Mouse (Mus musculus) midbrain, embryonic 14.5 days (tissue): ENCODE measurements at regions not wholly inside any gene's neighbourhood (a gene's known extent, or its start where the extent isn't known, plus 50 kb on each side); places are given as distances from the start of the nearest gene placed in this dataset.
A peak's percentile ranks its signal among the peaks of the same experiment; 100 is the strongest.

ENCODE experiments used
- ATAC-seq: fragments of 200-750 bp; cut with Nextera tagmentation; 2 replicates; pipeline ENCODE4 v1.8.0; 2017; ENCODE audit warnings: moderate number of reproducible peaks, moderate library complexity; ENCODE audit not compliant: low FRiP score, low TSS enrichment
- DNase-seq: peaks from one replicate; pipeline ENCODE4 v3.0.0-alpha.2; 2015
- H3K27ac ChIP-seq: fragments of 300-500 bp; sonication (generic); replicated peaks from 2 replicates; pipeline ENCODE4 v1.5.1; 2014; ENCODE audit warnings: mild to moderate bottlenecking, low read depth, low read length, moderate library complexity
- H3K27me3 ChIP-seq: fragments of 300-500 bp; sonication (generic); 2 replicates; pipeline ENCODE4 v1.6.1; 2014; ENCODE audit warnings: low read length, control low read depth, mixed read lengths; ENCODE audit not compliant: control insufficient read depth, insufficient read depth
- H3K36me3 ChIP-seq: fragments of 300-500 bp; sonication (generic); 2 replicates; pipeline ENCODE4 v1.6.1; 2014; ENCODE audit warnings: low read length, control low read depth; ENCODE audit not compliant: control insufficient read depth, insufficient read depth
- H3K4me1 ChIP-seq: fragments of 300-500 bp; sonication (generic); 2 replicates; pipeline ENCODE4 v1.6.1; 2014; ENCODE audit warnings: mild to moderate bottlenecking, antibody characterized with exemption, low read length, control low read depth; ENCODE audit not compliant: control insufficient read depth, insufficient read depth
- H3K4me2 ChIP-seq: fragments of 300-500 bp; sonication (generic); 2 replicates; pipeline ENCODE4 v1.6.1; 2014; ENCODE audit warnings: mild to moderate bottlenecking, low read length, moderate library complexity
- H3K4me3 ChIP-seq: fragments of 300-500 bp; sonication (generic); replicated peaks from 2 replicates; pipeline ENCODE4 v1.5.1; 2014; ENCODE audit warnings: low read depth, low read length
- H3K9ac ChIP-seq: fragments of 300-500 bp; sonication (generic); replicated peaks from 2 replicates; pipeline ENCODE4 v1.6.1; 2014; ENCODE audit warnings: mild to moderate bottlenecking, low read length, moderate library complexity
- H3K9me3 ChIP-seq: fragments of 300-500 bp; sonication (generic); 2 replicates; pipeline ENCODE4 v1.6.1; 2016; ENCODE audit warnings: low read length, control low read depth, mixed read lengths; ENCODE audit not compliant: control insufficient read depth
- WGBS: fragments of 180-500 bp; shearing (Covaris S2); extraction: QIAGEN DNeasy Blood & Tissue Kit; methylation state at CpG from one replicate; pipeline ENCODE4 v1.1.7; 2014; 5-methylcytosine and 5-hydroxymethylcytosine counted together

DNA sequence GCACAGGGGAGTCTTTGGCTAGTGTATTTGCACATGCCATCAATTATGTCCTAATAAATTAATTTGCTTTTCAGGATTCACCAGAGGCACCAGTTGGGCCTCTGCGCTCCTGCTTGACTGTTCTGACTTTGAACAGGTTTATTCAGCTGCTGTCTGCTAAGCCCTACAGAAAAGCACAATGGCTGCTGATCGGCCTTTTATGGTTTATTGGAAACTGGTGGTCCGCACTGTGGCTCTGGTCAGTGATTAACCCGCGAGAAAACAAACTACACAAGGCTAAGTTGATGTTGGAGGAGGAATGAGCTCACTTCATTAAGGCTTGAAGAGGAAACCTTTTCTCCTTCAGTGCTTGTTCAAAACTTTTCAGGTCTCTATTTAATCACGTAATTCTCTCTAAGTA is 208.4 kb upstream of the Gpr101 start:
- Histone ChIP-seq H3K36me3 (no peaks in the 10 kb centered on the region), H3K9me3 (no peaks in the 10 kb centered on the region), H3K9ac (no peak overlapping the region), H3K4me3 (no peak overlapping the region), H3K27ac (no peak overlapping the region), H3K4me1 (no peaks in the 10 kb centered on the region), H3K4me2 (no peak overlapping the region), H3K27me3 (no peaks in the 10 kb centered on the region)
- no peak for DNase-seq
- 31% methylated on average over 6 of the region's 6 CpGs for WGBS
- no peak for ATAC-seq

- no peak overlapping the region for H3K4me3 ChIP-seq
- 30% methylated on average over 12 of the region's 12 CpGs for WGBS
- no peaks in the 10 kb centered on the region for H3K4me1 ChIP-seq
- no peak overlapping the region for H3K9ac ChIP-seq
- DNase-seq (peak; percentile 52), ATAC-seq (peak; percentile 64; the same call in 1 of the 2 replicates)
- H3K36me3 ChIP-seq = no peaks in the 10 kb centered on the region
- H3K4me2 ChIP-seq = peak overlapping the region; percentile 28
- H3K27me3 ChIP-seq = no peaks in the 10 kb centered on the region
- H3K27ac ChIP-seq = no peak overlapping the region
- H3K9me3 ChIP-seq = no peaks in the 10 kb centered on the region
Observed at GRCm38 (mm10) chrX:57709115-57709877, 205.7 kb upstream of the Gpr101 start.

- DNase-seq = peak; percentile 32
- H3K4me2 ChIP-seq = peak overlapping the region; percentile 28
- no peaks in the 10 kb centered on the region for H3K27me3 ChIP-seq
- H3K9ac ChIP-seq = no peak overlapping the region; the same call in 1 of the 2 replicates
- no peak for ATAC-seq
- H3K27ac ChIP-seq = no peak overlapping the region
- WGBS = 37% methylated on average over 6 of the region's 6 CpGs
- no peaks in the 10 kb centered on the region for H3K9me3 ChIP-seq
- H3K4me1 ChIP-seq = no peaks in the 10 kb centered on the region
- no peak overlapping the region for H3K4me3 ChIP-seq
- no peaks in the 10 kb centered on the region for H3K36me3 ChIP-seq
Observed at GRCm38 (mm10) chrX:57708501-57708900, 204.9 kb upstream of the Gpr101 start.

- peak; percentile 12 for DNase-seq
- 0 out of 2 replicates have a peak overlapping the region, but pooled peaks have one; percentile 28 for H3K4me2 ChIP-seq
Observed at GRCm38 (mm10) chrX:57707932-57708331, 204.4 kb upstream of the Gpr101 start.

GRCm38 (mm10) chrX:57706683-57707308 is 203.2 kb upstream of the Gpr101 start:
- Histone ChIP-seq H3K27me3 (no peaks in the 10 kb centered on the region), H3K4me2 (no peak overlapping the region), H3K36me3 (no peaks in the 10 kb centered on the region), H3K4me1 (no peaks in the 10 kb centered on the region), H3K9me3 (no peaks in the 10 kb centered on the region), H3K27ac (no peak overlapping the region), H3K9ac (no peak overlapping the region), H3K4me3 (no peak overlapping the region)
- ATAC-seq (no peak), DNase-seq (no peak)
- 58% methylated on average over 3 of the region's 3 CpGs for whole genome bisulfite sequencing

More at GRCm38 (mm10) chrX:57707932-57708331, 204.4 kb upstream of the Gpr101 start:
- no peak overlapping the region for H3K27ac ChIP-seq
- 27% methylated on average over 7 of the region's 7 CpGs for WGBS
- H3K9me3 ChIP-seq = no peaks in the 10 kb centered on the region
- H3K4me1 ChIP-seq = no peaks in the 10 kb centered on the region
- no peaks in the 10 kb centered on the region for H3K36me3 ChIP-seq
- H3K4me3 ChIP-seq = no peak overlapping the region
- no peak overlapping the region for H3K9ac ChIP-seq
- H3K27me3 ChIP-seq = no peaks in the 10 kb centered on the region
- ATAC-seq = no peak

GRCm38 (mm10) chrX:57692506-57692905 is 188.9 kb upstream of the Gpr101 start:
- Histone ChIP-seq H3K27ac (peak overlapping the region; percentile 57), H3K9me3 (no peaks in the 10 kb centered on the region), H3K9ac (no peak overlapping the region), H3K4me1 (no peaks in the 10 kb centered on the region), H3K4me3 (no peak overlapping the region), H3K36me3 (no peaks in the 10 kb centered on the region), H3K4me2 (no peak overlapping the region), H3K27me3 (no peaks in the 10 kb centered on the region)
- ATAC-seq (no peak; the same call in 1 of the 2 replicates), DNase-seq (peak; percentile 55)
- 11% methylated on average over 1 of the region's 1 CpGs for WGBS

DNA sequence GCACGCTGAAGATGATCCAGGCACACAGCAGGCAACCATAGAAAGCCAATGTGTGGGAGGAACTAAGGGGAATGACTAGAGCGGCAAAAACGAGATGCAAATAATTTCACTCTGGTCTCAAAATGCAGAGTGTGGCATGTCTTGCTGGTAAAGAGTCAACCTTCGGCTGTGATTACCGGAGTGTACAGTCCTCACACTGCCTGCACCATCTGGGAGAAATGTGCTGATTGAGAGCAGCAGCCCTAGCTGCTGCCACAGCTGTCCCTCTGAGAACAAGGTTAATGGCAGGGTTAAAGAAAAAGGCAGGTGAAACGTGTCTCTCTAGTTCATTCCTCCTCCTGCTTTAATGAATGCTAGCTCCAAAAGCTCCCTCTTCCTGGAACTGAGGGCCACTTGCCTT is 173.2 kb upstream of the Gpr101 start:
- no peak for ATAC-seq
- WGBS = 64% methylated on average over 6 of the region's 6 CpGs

GRCm38 (mm10) chrX:57674955-57675354 is 171.4 kb upstream of the Gpr101 start:
- H3K27me3 ChIP-seq = no peaks in the 10 kb centered on the region
- ATAC-seq = no peak
- peak; percentile 60 for DNase-seq
- H3K4me1 ChIP-seq = no peaks in the 10 kb centered on the region
- no peaks in the 10 kb centered on the region for H3K36me3 ChIP-seq
- H3K4me3 ChIP-seq = no peak overlapping the region
- no peak overlapping the region for H3K27ac ChIP-seq
- WGBS = 16% methylated on average over 6 of the region's 6 CpGs
- no peaks in the 10 kb centered on the region for H3K9me3 ChIP-seq
- H3K4me2 ChIP-seq = no peak overlapping the region
- H3K9ac ChIP-seq = no peak overlapping the region

More for the DNA sequence above, 173.2 kb upstream of the Gpr101 start:
- Histone ChIP-seq H3K4me3 (no peak overlapping the region), H3K27me3 (no peaks in the 10 kb centered on the region), H3K27ac (no peak overlapping the region), H3K9ac (no peak overlapping the region), H3K36me3 (no peaks in the 10 kb centered on the region), H3K4me1 (no peaks in the 10 kb centered on the region), H3K4me2 (no peak overlapping the region), H3K9me3 (no peaks in the 10 kb centered on the region)
- DNase-seq = no peak

GRCm38 (mm10) chrX:57659571-57659970 is 156.0 kb upstream of the Gpr101 start:
- H3K36me3 ChIP-seq = no peaks in the 10 kb centered on the region
- ATAC-seq = no peak
- H3K9me3 ChIP-seq = no peaks in the 10 kb centered on the region
- H3K9ac ChIP-seq = no peak overlapping the region
- no peak for DNase-seq
- H3K27ac ChIP-seq = no peak overlapping the region
- no peaks in the 10 kb centered on the region for H3K4me1 ChIP-seq
- H3K4me3 ChIP-seq = no peak overlapping the region
- no peak overlapping the region for H3K4me2 ChIP-seq
- WGBS = 91% methylated on average over 3 of the region's 3 CpGs
- H3K27me3 ChIP-seq = no peaks in the 10 kb centered on the region
